Mouse (Mus musculus) heart, adult 2 months (tissue): Measurements from ENCODE around the gene Sgk1. TPM values are rescaled to one million over a fixed set of nuclear protein-coding genes. Genes with fewer than 3 reads are reported as not detected.

Experiments used
- DNase-seq, 2 experiments: peaks; one replicate each; pipeline ENCODE4 v3.0.0; 2021
- H3K27ac ChIP-seq: fragments of 200-600 bp; 2 replicates; pipeline ENCODE4 v1.8.1; 2022
- H3K27me3 ChIP-seq: fragments of 200-500 bp; 2 replicates; pipeline ENCODE4 v1.6.1; 2012; ENCODE audit warnings: mild to moderate bottlenecking, low read length, inconsistent platforms, mixed read lengths; ENCODE audit not compliant: control insufficient read depth, insufficient read depth
- H3K36me3 ChIP-seq: fragments of 200-500 bp; 2 replicates; pipeline ENCODE4 v1.6.1; 2012; ENCODE audit warnings: low read length, inconsistent platforms; ENCODE audit not compliant: control insufficient read depth, insufficient read depth
- H3K4me1 ChIP-seq: fragments of 200-500 bp; 2 replicates; pipeline ENCODE4 v1.6.1; 2011; ENCODE audit warnings: low read length; ENCODE audit not compliant: control insufficient read depth, insufficient read depth
- H3K4me3 ChIP-seq: fragments of 200-600 bp; 2 replicates; pipeline ENCODE4 v1.8.1; 2022
- H3K79me2 ChIP-seq: fragments of 200-500 bp; replicated peaks from 2 replicates; pipeline ENCODE4 v1.6.1; 2012; ENCODE audit warnings: mild to moderate bottlenecking, inconsistent platforms, low read length, moderate library complexity, mixed read lengths; ENCODE audit not compliant: control insufficient read depth, insufficient read depth
- H3K9ac ChIP-seq: fragments of 200-500 bp; 2 replicates; pipeline ENCODE4 v1.6.1; 2012; ENCODE audit warnings: low read depth, mild to moderate bottlenecking, control low read depth, inconsistent platforms, low read length, mixed read lengths
- CTCF ChIP-seq: fragments of 200-600 bp; IDR thresholded peaks from 2 replicates; pipeline ENCODE4 v1.8.1; 2022; ENCODE audit warnings: antibody characterized with exemption, mild to moderate bottlenecking, moderate library complexity
- EP300 ChIP-seq: fragments of 200-500 bp; IDR thresholded peaks from 2 replicates; pipeline ENCODE4 v1.6.1; 2011; ENCODE audit warnings: low read depth, low read length, control low read depth; ENCODE audit not compliant: insufficient read depth
- POLR2A ChIP-seq: fragments of 200-500 bp; IDR thresholded peaks from 2 replicates; pipeline ENCODE4 v1.6.1; 2011; ENCODE audit warnings: mild to moderate bottlenecking, low read depth, low read length, control low read depth; ENCODE audit not compliant: insufficient read depth
- WGBS: fragments of 180-500 bp; shearing (Covaris S2); methylation state at CpG from one replicate; pipeline ENCODE4 v1.1.7; 2018; 5-methylcytosine and 5-hydroxymethylcytosine counted together
- intact Hi-C: fragments of 180-260 bp; cut with DNase I; formaldehyde crosslinking; loops from one replicate; pipeline ENCODE4 v1.15.1; 2025
- polyA plus RNA-seq: library from polyadenylated mRNA; depleted of rRNA; stranded (reverse); fragments of >200 nt; gene quantifications from 2 replicates; pipeline ENCODE4 v1.2.3, GENCODE M21; 2012
- total RNA-seq, 2 experiments: library from RNA; stranded (reverse); gene quantifications; 2 replicates each; pipeline ENCODE4 v1.2.3; 2021

Gene Sgk1
- total and polyA plus RNA-seq, 3 experiments: 31.9 to 89.1 (median 64.7) TPM

- Histone ChIP-seq H3K4me1 (peaks cover 3% of the 10 kb centered on the region), H3K27ac (no peak overlapping the region), H3K9ac (no peak overlapping the region), H3K4me3 (no peak overlapping the region), H3K36me3 (no peaks in the 10 kb centered on the region), H3K27me3 (no peaks in the 10 kb centered on the region), H3K79me2 (no peaks in the 10 kb centered on the region)
- intact Hi-C loops: no loop called here
- WGBS: 91% methylated on average over 6 of the region's 6 CpGs
- DNase-seq: no peak
- TF ChIP-seq POLR2A (no peak), CTCF (no peak), EP300 (no peak)
These were observed 38.7 kb upstream of the Sgk1 start for GRCm38 (mm10) chr10:21843326-21843725.

DNA sequence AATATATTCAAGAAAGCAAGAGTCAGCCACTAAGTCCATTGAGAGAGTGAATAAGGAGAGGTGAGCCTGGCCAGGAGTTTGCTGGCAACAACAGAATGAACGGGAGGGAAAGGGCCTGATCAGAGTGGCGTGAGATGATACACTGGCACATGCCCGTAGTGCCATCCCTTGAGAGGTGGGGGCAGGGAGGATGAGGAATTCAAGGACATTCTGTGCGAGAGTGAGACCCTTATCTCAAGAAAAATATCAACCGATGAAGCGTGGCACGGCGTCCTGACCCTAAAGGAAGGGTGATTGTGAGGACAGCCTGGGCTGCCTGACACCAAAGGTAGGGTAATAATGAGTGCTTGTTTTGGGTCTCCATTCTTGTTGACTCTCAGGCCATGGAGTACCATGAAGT is 38.1 kb upstream of the Sgk1 start:
- H3K27me3 ChIP-seq: no peaks in the 10 kb centered on the region
- intact Hi-C loops: no loop called here
- H3K27ac ChIP-seq: no peak overlapping the region
- no peaks in the 10 kb centered on the region for H3K79me2 ChIP-seq
- no peaks in the 10 kb centered on the region for H3K36me3 ChIP-seq
- peaks cover 3% of the 10 kb centered on the region for H3K4me1 ChIP-seq
- DNase-seq: no peak
- 64% methylated on average over 8 of the region's 8 CpGs for WGBS
- H3K4me3 ChIP-seq: no peak overlapping the region
- H3K9ac ChIP-seq: no peak overlapping the region
- TF ChIP-seq POLR2A: no peak

GRCm38 (mm10) chr10:21844391-21844790 is 37.6 kb upstream of the Sgk1 start:
- intact Hi-C loops: no loop called here
- Histone ChIP-seq H3K27me3 (no peaks in the 10 kb centered on the region), H3K9ac (no peak overlapping the region), H3K4me1 (peaks cover under 1% of the 10 kb centered on the region), H3K4me3 (no peak overlapping the region), H3K79me2 (no peaks in the 10 kb centered on the region), H3K36me3 (no peaks in the 10 kb centered on the region), H3K27ac (no peak overlapping the region)
- WGBS: 84% methylated on average over 7 of the region's 7 CpGs
- DNase-seq: no peak
- TF ChIP-seq EP300 (no peak), POLR2A (no peak), CTCF (no peak)

GRCm38 (mm10) chr10:21845601-21846282 is 36.2 kb upstream of the Sgk1 start:
- Histone ChIP-seq H3K9ac (no peak overlapping the region), H3K4me1 (no peaks in the 10 kb centered on the region; the same call in 1 of the 2 replicates), H3K27ac (no peak overlapping the region), H3K4me3 (no peak overlapping the region), H3K27me3 (no peaks in the 10 kb centered on the region), H3K79me2 (no peaks in the 10 kb centered on the region), H3K36me3 (no peaks in the 10 kb centered on the region)
- intact Hi-C loops: no loop called here
- 87% methylated on average over 10 of the region's 10 CpGs for WGBS
- TF ChIP-seq POLR2A (no peak), EP300 (no peak), CTCF (no peak)
- DNase-seq: no peak

GRCm38 (mm10) chr10:21846366-21846765 is 35.6 kb upstream of the Sgk1 start:
- TF ChIP-seq CTCF (no peak), EP300 (no peak), POLR2A (no peak)

DNA sequence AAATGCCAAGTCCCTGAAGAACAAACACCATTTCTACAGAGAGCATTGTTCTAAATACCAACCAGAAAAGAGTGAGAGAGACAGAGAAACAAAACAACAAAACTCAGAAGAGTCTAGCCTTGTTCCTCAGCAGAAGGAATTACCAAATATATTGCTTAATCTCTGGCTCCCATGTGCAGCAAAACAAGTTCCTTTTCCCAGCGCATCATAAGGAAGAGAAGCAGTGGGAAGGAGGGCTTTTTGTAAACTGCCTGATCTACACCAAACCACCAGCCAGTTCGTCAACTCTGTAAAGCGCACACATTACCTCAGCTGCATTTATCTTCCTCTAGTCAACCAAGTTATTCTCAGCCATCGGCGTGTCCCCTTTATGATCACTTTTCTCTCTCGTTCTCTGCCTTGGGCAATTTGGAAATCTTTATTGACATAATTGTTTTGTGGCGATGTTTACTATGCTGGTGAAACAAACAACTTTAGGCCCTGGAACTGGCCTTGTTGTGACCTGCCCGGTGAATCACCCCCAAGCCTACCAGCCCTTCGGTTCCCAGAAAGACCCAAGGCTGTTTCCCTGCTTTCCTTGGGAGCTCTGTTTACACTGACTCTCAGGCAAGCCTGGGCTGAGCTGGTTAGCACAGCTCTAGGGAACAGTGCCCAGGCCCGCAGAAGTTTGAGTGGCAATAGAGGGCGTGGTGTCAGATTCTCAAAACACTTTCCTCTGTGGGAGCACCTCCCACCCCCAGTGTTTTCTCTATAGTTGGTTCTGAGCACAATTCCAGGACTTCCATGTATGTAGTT is 34.8 kb upstream of the Sgk1 start:
- Histone ChIP-seq H3K79me2 (no peaks in the 10 kb centered on the region), H3K27me3 (no peaks in the 10 kb centered on the region), H3K4me3 (no peak overlapping the region), H3K27ac (peak overlapping the region; percentile 45), H3K4me1 (no peaks in the 10 kb centered on the region; the same call in 1 of the 2 replicates), H3K9ac (no peak overlapping the region), H3K36me3 (no peaks in the 10 kb centered on the region)
- intact Hi-C loops: no loop called here
- TF ChIP-seq POLR2A: no peak
- TF ChIP-seq CTCF: no peak
- TF ChIP-seq EP300: no peak
- DNase-seq: no peak
- 83% methylated on average over 11 of the region's 11 CpGs for whole genome bisulfite sequencing

More at GRCm38 (mm10) chr10:21846366-21846765, 35.6 kb upstream of the Sgk1 start:
- no peaks in the 10 kb centered on the region for H3K27me3 ChIP-seq
- no peak overlapping the region for H3K27ac ChIP-seq
- H3K9ac ChIP-seq: no peak overlapping the region
- WGBS: 84% methylated on average over 9 of the region's 9 CpGs
- H3K4me1 ChIP-seq: no peaks in the 10 kb centered on the region; the same call in 1 of the 2 replicates
- no peaks in the 10 kb centered on the region for H3K79me2 ChIP-seq
- DNase-seq: no peak
- intact Hi-C loops: no loop called here
- no peak overlapping the region for H3K4me3 ChIP-seq
- no peaks in the 10 kb centered on the region for H3K36me3 ChIP-seq
